ENCODE assay signal across 8 mouse cellular contexts in the genomic region with DNA sequence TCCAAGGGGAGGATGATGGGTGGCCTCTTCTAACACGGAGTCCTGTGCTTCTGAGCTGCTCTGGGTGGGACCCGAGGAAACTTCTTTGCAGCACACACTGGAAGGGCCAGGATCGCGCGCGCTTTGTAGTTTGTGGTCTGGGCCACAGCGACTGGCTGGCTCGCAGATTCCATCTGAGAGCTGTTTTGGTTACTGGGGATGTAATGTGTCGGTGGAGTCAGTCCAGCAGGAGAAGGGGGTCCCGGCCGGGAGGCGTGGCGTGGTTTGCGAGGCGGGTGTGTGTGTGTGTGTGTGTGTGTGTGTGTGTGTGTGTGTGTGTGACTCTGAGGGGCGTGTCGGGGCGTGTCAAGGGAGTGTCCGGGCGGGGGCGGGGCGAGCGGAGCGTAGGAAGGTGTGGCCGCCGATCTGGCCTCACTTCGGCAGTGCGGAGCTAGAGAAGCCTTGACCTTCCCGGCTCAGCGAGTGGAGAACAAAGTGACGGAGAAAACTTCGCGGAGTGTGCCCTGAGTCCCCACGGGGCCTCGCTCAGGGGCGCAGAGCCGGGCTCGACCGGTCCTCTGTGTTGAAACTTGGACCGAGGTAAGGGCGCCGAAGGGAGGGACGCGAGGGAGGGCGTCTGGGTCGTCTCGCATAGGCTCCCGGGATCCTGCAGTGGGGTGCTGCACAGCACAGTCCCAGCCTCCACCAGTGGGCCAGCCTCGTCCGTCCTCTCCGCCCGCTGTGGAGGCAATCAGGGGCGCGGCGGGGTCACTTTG. TPM values are rescaled to one million over a fixed set of nuclear protein-coding genes. Genes with fewer than 3 reads are reported as not detected.
DNase-seq lines count a peak whose midpoint lies in the region; ATAC-seq and TF ChIP-seq lines count a peak whose summit lies in the region.

A gene (plus strand): TSS at position 426 of the 755 bp plus-strand sequence.

- TF ChIP-seq CTCF in liver, embryonic 14.5 days (IDR thresholded peaks at IDR 0.05; ENCODE audit: low read depth), result no peak

- H3K4me2 ChIP-seq in liver, embryonic 14.5 days (ENCODE audit: low read depth), result peak within 1 kb of the TSS; percentile 65

- H3K27me3 ChIP-seq in liver, embryonic 14.5 days (ENCODE audit: control insufficient read depth, insufficient read depth, low read length), result peaks cover 33% of the 10 kb centered on the region

- H3K27ac ChIP-seq in liver, embryonic 14.5 days, result no peak within 1 kb of the TSS

- no peak for DNase-seq in layer of hippocampus, adult 18-20 months (ENCODE audit: low spot score in 2 of 2)
- DNase-seq in layer of hippocampus, adult 11-12 months (ENCODE audit: low spot score), result no peak
- peak; percentile 31 to 44 for DNase-seq in heart, adult 18-20 months
- DNase-seq in kidney, adult 8-10 months, result peak; percentile 22
- peak in 2 of 3 experiments; percentile 5 to 24 for DNase-seq in liver, embryonic 14.5 days (ENCODE audit: low read depth in 3 of 3, low spot score in 3 of 3)
- DNase-seq in neural tube, embryonic 10.5 days (ENCODE audit: extremely low spot score, low spot score), result peak; percentile 84
- peak; percentile 59 for DNase-seq in urinary bladder, postnatal 14 days (ENCODE audit: low spot score)

- no peaks in the 10 kb centered on the region for H3K4me1 ChIP-seq in liver, embryonic 14.5 days (replicated peaks; ENCODE audit: control insufficient read depth in 2 of 2, insufficient read depth in 2 of 2, low read length in 1 of 2)

- no peaks in the 10 kb centered on the region for H3K36me3 ChIP-seq in liver, embryonic 14.5 days (replicated peaks; ENCODE audit: control insufficient read depth, insufficient read depth, low read depth)

- peak within 1 kb of the TSS; percentile 37 to 51 for H3K4me3 ChIP-seq in liver, embryonic 14.5 days (ENCODE audit: insufficient read depth in 1 of 2, low read depth in 2 of 2, low read length in 2 of 2)

- no peak within 1 kb of the TSS for H3K9ac ChIP-seq in liver, embryonic 14.5 days (replicated peaks)

- no peaks in the 10 kb centered on the region for H3K9me3 ChIP-seq in liver, embryonic 14.5 days (ENCODE audit: control insufficient read depth, low read length)

- peak; percentile 87 for ATAC-seq in common myeloid progenitor, adult 5-6 weeks (replicated peaks; ENCODE audit: low read depth, poor library complexity, severe bottlenecking)
- peak; percentile 76 for ATAC-seq in liver, embryonic 14.5 days (ENCODE audit: insufficient read depth)

- TF ChIP-seq EP300 in liver, embryonic 14.5 days (IDR thresholded peaks at IDR 0.05; ENCODE audit: low read depth), result no peak

- under 1% methylated on average over 55 of the region's 55 CpGs for WGBS in liver, embryonic 14.5 days (ENCODE audit: insufficient replicate concordance)

RNA-seq across cellular contexts. Expression of the gene that starts here (rescaled TPM):
- total RNA-seq in layer of hippocampus, adult 18-20 months (2021), result 10 to 100 TPM; 35.2 to 37.1 TPM
- 3.5 and 4.6 TPM in 2 replicates for total RNA-seq in common myeloid progenitor, adult 5-6 weeks (2017)
- total RNA-seq in heart, adult 18-20 months (2021), result 1 to 10 TPM; 2.7 to 3.3 TPM
- 0.29 and 0.30 TPM in 2 replicates for polyA plus RNA-seq in liver, embryonic 14.5 days (2012; rRNA removed)
- 0.49 and 0.60 TPM in 2 replicates for polyA plus RNA-seq in liver, embryonic 14.5 days (2014; fragmentation: Nextera tagmentation; extraction: Ambion mirVana)

Comparison
In these comparisons a context has a peak if more than half of its experiments do, and no peak if none do; other contexts are left out.
1. Peak in DNase-seq, ATAC-seq, H3K4me3 ChIP-seq and H3K4me2 ChIP-seq in liver, embryonic 14.5 days; RNA of the gene not detected or under 1 TPM.
2. DNase-seq: peak in heart, adult 18-20 months (2 of 2), kidney, adult 8-10 months (2 of 2), neural tube, embryonic 10.5 days (single experiment) and urinary bladder, postnatal 14 days (single experiment); none in layer of hippocampus, adult 18-20 months (0 of 2) and layer of hippocampus, adult 11-12 months (single experiment).